Mouse (Mus musculus): ENCODE data around the gene Cfdp1.

The Cfdp1 gene

GRCm38 (mm10) chr8:111725341-111725740 is 128.8 kb downstream of the Cfdp1 start:
- in situ Hi-C loops (cut with MboI, MseI), result loop anchor here (25.0 kb wide), 1 partner anchor 1937 kb away; no protein-coding TSS in a partner anchor

GRCm38 (mm10) chr8:111720115-111720544 is 134.0 kb downstream of the Cfdp1 start:
- in situ Hi-C loops (cut with MboI, MseI), result no loop called here

- in situ Hi-C loops (cut with MboI, MseI), result no loop called here
These were observed 135.2 kb downstream of the Cfdp1 start for GRCm38 (mm10) chr8:111718937-111719336.
